Mouse (Mus musculus) bone marrow, adult 2 months (tissue): ENCODE results near the gene Map3k5.

Experiments used
- CTCF ChIP-seq: fragments of 200-500 bp; IDR thresholded peaks from 2 replicates; pipeline ENCODE4 v1.5.1; 2011; ENCODE audit warnings: low read length, control low read depth; ENCODE audit not compliant: control insufficient read depth, insufficient read depth
- POLR2A ChIP-seq: fragments of 200-500 bp; IDR thresholded peaks from 2 replicates; pipeline ENCODE4 v1.6.1; 2011; ENCODE audit warnings: low read depth, mild to moderate bottlenecking, control low read depth, low read length, borderline replicate concordance; ENCODE audit not compliant: control insufficient read depth

DNA sequence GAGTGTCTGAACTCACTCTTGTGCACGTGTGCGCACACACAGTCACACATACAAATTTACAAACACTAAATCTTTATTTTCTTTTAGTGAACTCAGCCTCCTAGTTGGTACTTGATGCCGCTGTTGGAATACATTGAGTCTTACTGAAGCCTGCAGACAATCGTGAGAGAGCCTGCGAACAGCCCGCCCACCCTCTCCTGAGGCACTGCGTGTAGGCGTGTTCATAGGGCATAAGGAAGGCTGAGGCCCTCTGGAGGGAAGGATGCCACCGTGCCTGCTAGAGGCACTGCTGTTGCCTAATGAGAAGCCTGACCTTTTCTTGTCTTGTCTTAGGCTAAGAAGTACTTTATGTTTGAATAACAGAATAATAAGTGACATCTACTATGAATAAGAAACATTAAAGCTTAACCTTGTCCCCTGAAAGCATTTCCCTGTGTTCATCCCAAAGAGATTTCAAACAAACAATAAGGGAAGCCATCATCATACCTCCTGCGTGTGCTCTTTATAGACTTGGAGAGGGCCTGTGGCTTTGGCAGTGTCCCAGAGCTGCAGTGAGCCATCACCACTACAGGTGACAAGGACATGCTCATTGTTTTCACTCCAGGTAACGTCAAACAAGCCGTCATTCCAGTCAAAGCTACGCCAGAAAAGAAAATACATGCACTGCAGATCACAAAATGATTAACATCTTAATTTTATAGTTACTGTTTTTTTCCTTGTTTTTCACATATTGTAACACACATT lies 30.0 kb upstream of the Map3k5 start:
- no peak for TF ChIP-seq POLR2A
- TF ChIP-seq CTCF = no peak
